Mouse (Mus musculus) ES-Bruce4 (cell line): ENCODE measurements around the gene Greb1.

Experiments used
- EP300 ChIP-seq: IDR thresholded peaks from 2 replicates; pipeline ENCODE4 v1.6.1; 2011; ENCODE audit warnings: low read depth, low read length; ENCODE audit not compliant: insufficient read depth
- POLR2A ChIP-seq: IDR thresholded peaks from one replicate; pipeline ENCODE4 v1.8.1; 2011; ENCODE audit warnings: low read length; ENCODE audit not compliant: insufficient read depth

- TF ChIP-seq EP300: no peak
- TF ChIP-seq POLR2A: no peak
Measured at GRCm38 (mm10) chr12:16803237-16803955, 2.7 kb upstream of the Greb1 start.
